Mouse (Mus musculus): Measurements from ENCODE around the gene Ifrd1. TPM values are rescaled to one million over a fixed set of nuclear protein-coding genes. Genes with fewer than 3 reads are reported as not detected.
"Not testable (repeated sequence)": the region's sequence is repeated elsewhere in the genome, so short reads cannot be mapped to it uniquely, and the experiment has no call there.

Gene Ifrd1
- total RNA-seq, 2 experiments from 2014 or later: 98.6 to 105 TPM

- peak; percentile 75 to 85 for DNase-seq
Measured at GRCm38 (mm10) chr12:40199795-40200402, 48.4 kb downstream of the Ifrd1 start.

GRCm38 (mm10) chr12:40199302-40199701 is 49.0 kb downstream of the Ifrd1 start, which contains the start of gene Lsmem1:
TSS of gene Lsmem1 (minus strand) at chr12:40199490.
- peak; percentile 37 to 51 for DNase-seq

GRCm38 (mm10) chr12:40198427-40198826 is 49.9 kb downstream of the Ifrd1 start:
- DNase-seq: peak; percentile 67 to 77

GRCm38 (mm10) chr12:40198019-40198418 is 50.3 kb downstream of the Ifrd1 start:
- DNase-seq: peak in 1 of 2 experiments; percentile 21

- peak; percentile 55 to 58 for DNase-seq
Measured at GRCm38 (mm10) chr12:40197511-40197910, 50.8 kb downstream of the Ifrd1 start.

GRCm38 (mm10) chr12:40185474-40185873 is 62.8 kb downstream of the Ifrd1 start:
- DNase-seq: no peak

- DNase-seq: peak; percentile 24 to 58
Measured at GRCm38 (mm10) chr12:40177089-40177488, 71.2 kb downstream of the Ifrd1 start.

- no peak for DNase-seq
Measured at GRCm38 (mm10) chr12:40176158-40176557, 72.1 kb downstream of the Ifrd1 start.

- not testable (repeated sequence) for DNase-seq
Measured at GRCm38 (mm10) chr12:40175171-40175570, 73.1 kb downstream of the Ifrd1 start.

- no peak for DNase-seq
Measured at GRCm38 (mm10) chr12:40171637-40172036, 76.7 kb downstream of the Ifrd1 start.

- DNase-seq: no peak
Measured at GRCm38 (mm10) chr12:40169675-40170074, 78.6 kb downstream of the Ifrd1 start.

- peak; percentile 8 to 45 for DNase-seq
Measured at GRCm38 (mm10) chr12:40164621-40165020, 83.7 kb downstream of the Ifrd1 start.

- no peak for DNase-seq
Measured at GRCm38 (mm10) chr12:40160777-40161176, 87.5 kb downstream of the Ifrd1 start.

- no peak for DNase-seq
Measured at GRCm38 (mm10) chr12:40154188-40154587, 94.1 kb downstream of the Ifrd1 start.

- no peak for DNase-seq
Measured at GRCm38 (mm10) chr12:40152353-40153069, 95.8 kb downstream of the Ifrd1 start.

Small RNA genes lying within 50 kb of the gene (microRNA-seq; reads per million reads assigned to microRNA genes)
- 5.3 to 8.6 reads per million in 2 experiments for gene Mir1938

Other genes starting within 250 kb of the Ifrd1 start
- 10 to 100 TPM; 22.6 to 31.0 TPM for gene Arl4a, start 210.5 kb downstream of the Ifrd1 start, total RNA-seq (2021)
- 1 to 10 TPM; 2.0 to 2.2 TPM for gene Scin, start 114.3 kb downstream of the Ifrd1 start, total RNA-seq (2021)
- 10 to 100 TPM; 50.9 to 60.2 TPM for gene Lsmem1, start 49.0 kb downstream of the Ifrd1 start, total RNA-seq (2021)
- 10 to 100 TPM; 11.6 to 13.1 TPM for gene Zfp277, start 197.4 kb upstream of the Ifrd1 start, total RNA-seq (2021)
- gene Dock4, start 197.4 kb upstream of the Ifrd1 start, total RNA-seq (2021): 10 to 100 TPM; 11.9 to 13.9 TPM

All from heart, adult 18-20 months (tissue).